Mouse (Mus musculus) stomach, postnatal 0 days (tissue): ENCODE results near the gene Magi2. TPM values are rescaled to one million over a fixed set of nuclear protein-coding genes. Genes with fewer than 3 reads are reported as not detected.

ENCODE experiments used
- ATAC-seq: fragments of 200-750 bp; cut with Nextera tagmentation; 2 replicates; pipeline ENCODE4 v1.8.0; 2017; ENCODE audit not compliant: low FRiP score, low TSS enrichment
- DNase-seq: peaks from one replicate; pipeline ENCODE4 v3.0.0-alpha.2; 2016; ENCODE audit warnings: low spot score
- H3K27ac ChIP-seq: fragments of 300-500 bp; sonication (generic); replicated peaks from 2 replicates; pipeline ENCODE4 v1.5.1; 2014; ENCODE audit warnings: mild to moderate bottlenecking, control low read depth
- H3K27me3 ChIP-seq: fragments of 300-500 bp; sonication (generic); 2 replicates; pipeline ENCODE4 v1.6.1; 2014; ENCODE audit warnings: low read length; ENCODE audit not compliant: control insufficient read depth, insufficient read depth
- H3K36me3 ChIP-seq: fragments of 300-500 bp; sonication (generic); 2 replicates; pipeline ENCODE4 v1.6.1; 2014; ENCODE audit warnings: low read length, mixed read lengths; ENCODE audit not compliant: control insufficient read depth, insufficient read depth
- H3K4me1 ChIP-seq: fragments of 300-500 bp; sonication (generic); replicated peaks from 2 replicates; pipeline ENCODE4 v1.6.1; 2014; ENCODE audit warnings: antibody characterized with exemption; ENCODE audit not compliant: control insufficient read depth, insufficient read depth
- H3K4me2 ChIP-seq: fragments of 300-500 bp; sonication (generic); replicated peaks from 2 replicates; pipeline ENCODE4 v1.6.1; 2014; ENCODE audit warnings: low read depth, mild to moderate bottlenecking, control low read depth, moderate library complexity
- H3K4me3 ChIP-seq: fragments of 300-500 bp; sonication (generic); 2 replicates; pipeline ENCODE4 v1.5.1; 2014; ENCODE audit warnings: low read depth, low read length, control low read depth
- H3K9ac ChIP-seq: fragments of 300-500 bp; sonication (generic); 2 replicates; pipeline ENCODE4 v1.6.1; 2014; ENCODE audit warnings: mild to moderate bottlenecking, low read length, control low read depth, mixed read lengths
- H3K9me3 ChIP-seq: fragments of 300-500 bp; sonication (generic); 2 replicates; pipeline ENCODE4 v1.6.1; 2016; ENCODE audit warnings: low read length; ENCODE audit not compliant: control insufficient read depth
- CTCF ChIP-seq: IDR thresholded peaks from 2 replicates; pipeline ENCODE4 v1.5.1; 2016; ENCODE audit warnings: antibody characterized with exemption, low read depth, mild to moderate bottlenecking, moderate library complexity
- EP300 ChIP-seq: optimal IDR thresholded peaks from 2 replicates; pipeline ENCODE3; 2016; ENCODE audit warnings: antibody characterized with exemption
- WGBS: fragments of 180-500 bp; shearing (Covaris S2); extraction: QIAGEN DNeasy Blood & Tissue Kit; methylation state at CpG from one replicate; pipeline ENCODE4 v1.1.7; 2014; 5-methylcytosine and 5-hydroxymethylcytosine counted together
- polyA plus RNA-seq: library from polyadenylated mRNA; unstranded; fragments of >200 nt; fragmentation: Nextera tagmentation; extraction: Ambion mirVana; gene quantifications from 2 replicates; pipeline ENCODE4 v1.2.1, GENCODE M21; 2015

Magi2 gene
- polyA plus RNA-seq, 1 experiment from 2014 or later = 1.9 TPM

GRCm38 (mm10) chr5:20484505-20484904 is 1257.7 kb downstream of the Magi2 start:
- Histone ChIP-seq H3K27ac (no peak overlapping the region), H3K4me1 (no peaks in the 10 kb centered on the region), H3K9me3 (no peaks in the 10 kb centered on the region), H3K4me3 (no peak overlapping the region), H3K36me3 (no peaks in the 10 kb centered on the region), H3K27me3 (no peaks in the 10 kb centered on the region), H3K4me2 (no peak overlapping the region), H3K9ac (no peak overlapping the region)
- ATAC-seq (no peak), DNase-seq (no peak)
- 87% methylated on average over 7 of the region's 7 CpGs for WGBS
- TF ChIP-seq EP300 (no peak), CTCF (no peak)

GRCm38 (mm10) chr5:20491911-20492310 is 1265.1 kb downstream of the Magi2 start:
- H3K9me3 ChIP-seq = no peaks in the 10 kb centered on the region
- ATAC-seq (no peak), DNase-seq (no peak)
- H3K9ac ChIP-seq = no peak overlapping the region
- H3K4me2 ChIP-seq = no peak overlapping the region
- H3K4me3 ChIP-seq = no peak overlapping the region
- H3K27ac ChIP-seq = no peak overlapping the region
- H3K36me3 ChIP-seq = no peaks in the 10 kb centered on the region
- TF ChIP-seq EP300 (no peak), CTCF (no peak)
- no peaks in the 10 kb centered on the region for H3K4me1 ChIP-seq
- H3K27me3 ChIP-seq = no peaks in the 10 kb centered on the region
- 78% methylated on average over 2 of the region's 2 CpGs for WGBS

GRCm38 (mm10) chr5:20492679-20493078 is 1265.8 kb downstream of the Magi2 start:
- TF ChIP-seq EP300 = no peak
- TF ChIP-seq CTCF = no peak
- Histone ChIP-seq H3K36me3 (no peaks in the 10 kb centered on the region), H3K27ac (no peak overlapping the region), H3K4me1 (no peaks in the 10 kb centered on the region), H3K27me3 (no peaks in the 10 kb centered on the region), H3K9ac (no peak overlapping the region), H3K9me3 (no peaks in the 10 kb centered on the region), H3K4me2 (no peak overlapping the region), H3K4me3 (no peak overlapping the region)
- WGBS = 84% methylated on average over 7 of the region's 7 CpGs
- no peak for ATAC-seq
- DNase-seq = no peak

- 61% methylated on average over 6 of the region's 6 CpGs for WGBS
These were observed 1267.2 kb downstream of the Magi2 start for GRCm38 (mm10) chr5:20494010-20494409.

GRCm38 (mm10) chr5:20496924-20497323 is 1270.1 kb downstream of the Magi2 start:
- TF ChIP-seq EP300 = no peak
- no peak for TF ChIP-seq CTCF
- WGBS = 58% methylated on average over 8 of the region's 8 CpGs

More at GRCm38 (mm10) chr5:20494010-20494409, 1267.2 kb downstream of the Magi2 start:
- TF ChIP-seq EP300 (no peak), CTCF (no peak)
- Histone ChIP-seq H3K4me2 (no peak overlapping the region), H3K4me1 (no peaks in the 10 kb centered on the region), H3K4me3 (no peak overlapping the region), H3K9ac (no peak overlapping the region), H3K9me3 (no peaks in the 10 kb centered on the region), H3K27ac (no peak overlapping the region), H3K27me3 (no peaks in the 10 kb centered on the region), H3K36me3 (no peaks in the 10 kb centered on the region)
- ATAC-seq (no peak), DNase-seq (no peak)

DNA sequence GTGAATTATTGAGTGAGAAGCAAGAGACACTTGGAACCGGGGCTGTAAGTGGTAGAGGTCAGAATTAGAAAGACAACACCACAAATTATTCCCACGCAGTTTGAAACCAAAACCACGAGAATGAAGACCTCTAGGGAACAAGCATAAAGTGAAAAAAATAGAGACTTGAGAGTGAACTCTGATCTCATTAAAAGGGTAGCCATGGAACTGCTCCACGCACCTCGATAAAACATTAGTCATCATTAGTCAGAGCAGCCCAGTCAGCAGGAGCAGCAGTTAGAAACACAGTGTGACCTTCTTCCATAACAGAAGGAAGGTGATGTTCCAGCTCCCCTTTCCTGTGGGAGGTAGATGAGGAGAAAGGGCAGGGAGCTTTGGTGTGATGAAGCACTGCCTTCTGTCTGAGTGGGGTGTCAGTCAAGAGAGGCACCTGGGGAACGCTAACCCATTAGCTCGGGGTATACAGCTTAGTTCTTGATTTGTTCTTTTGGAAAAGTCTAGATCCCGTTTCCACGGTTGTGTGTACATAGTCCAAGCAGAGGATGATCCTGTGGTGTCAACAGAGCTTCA is 1272.3 kb downstream of the Magi2 start:
- 62% methylated on average over 9 of the region's 9 CpGs for WGBS
- 0 out of 2 replicates have a peak, but pooled peaks have one; percentile 63 for ATAC-seq
- Histone ChIP-seq H3K27ac (no peak overlapping the region), H3K27me3 (no peaks in the 10 kb centered on the region), H3K4me2 (no peak overlapping the region), H3K4me1 (no peaks in the 10 kb centered on the region), H3K4me3 (no peak overlapping the region), H3K36me3 (no peaks in the 10 kb centered on the region), H3K9me3 (no peaks in the 10 kb centered on the region), H3K9ac (no peak overlapping the region)
- no peak for DNase-seq
- TF ChIP-seq EP300 (no peak), CTCF (no peak)

More at GRCm38 (mm10) chr5:20496924-20497323, 1270.1 kb downstream of the Magi2 start:
- Histone ChIP-seq H3K36me3 (no peaks in the 10 kb centered on the region), H3K27me3 (no peaks in the 10 kb centered on the region), H3K4me2 (no peak overlapping the region), H3K9me3 (no peaks in the 10 kb centered on the region), H3K27ac (no peak overlapping the region), H3K4me3 (no peak overlapping the region), H3K4me1 (no peaks in the 10 kb centered on the region), H3K9ac (no peak overlapping the region)
- DNase-seq (no peak), ATAC-seq (no peak)
